ENCODE assay signal across 32 mouse cellular contexts in genomic region chr4:108436225-108436624, GRCm38 (mm10). TPM values are rescaled to one million over a fixed set of nuclear protein-coding genes. Genes with fewer than 3 reads are reported as not detected.
DNase-seq lines count a peak whose midpoint lies in the region; ATAC-seq and TF ChIP-seq lines count a peak whose summit lies in the region.
"Had no signal": no experiment of that assay in that cellular context is flagged by ENCODE, and none has a peak within 500 bp of the region (broad histone marks: within the 10 kb centered on the region; RNA-seq: fewer than 3 reads in every experiment).

No protein-coding gene starts in this region.

- intact Hi-C loops in left cerebral cortex, postnatal 36 days (cut with DNase I) = no loop called here

- H3K4me3 ChIP-seq in liver, embryonic 13.5 days (replicated peaks) = no peak overlapping the region
- no peak overlapping the region for H3K4me3 ChIP-seq in liver, embryonic 11.5 days (ENCODE audit: low read depth, low read length)
- H3K4me3 ChIP-seq in midbrain, embryonic 11.5 days (ENCODE audit: low read depth, low read length) = no peak overlapping the region
- H3K4me3 ChIP-seq in midbrain, postnatal 0 days (ENCODE audit: low read depth, low read length) = no peak overlapping the region
- H3K4me3 ChIP-seq in limb, embryonic 13.5 days = no peak overlapping the region
- H3K4me3 ChIP-seq: embryonic facial prominence, embryonic 13.5 days; forebrain, embryonic 10.5 days; forebrain, embryonic 15.5 days; heart, adult 2 months; kidney, embryonic 15.5 days; limb, embryonic 12.5 days; midbrain, embryonic 15.5 days had no signal

- 64% methylated on average over 1 of the region's 1 CpGs for WGBS in liver, embryonic 13.5 days (ENCODE audit: insufficient replicate concordance)
- 67% methylated on average over 1 of the region's 1 CpGs for WGBS in liver, embryonic 11.5 days
- 83% methylated on average over 1 of the region's 1 CpGs for WGBS in midbrain, embryonic 11.5 days
- WGBS in midbrain, postnatal 0 days = 73% methylated on average over 1 of the region's 1 CpGs
- 46% methylated on average over 1 of the region's 1 CpGs for WGBS in limb, embryonic 13.5 days

- H3K36me3 ChIP-seq in liver, embryonic 13.5 days = no peaks in the 10 kb centered on the region
- no peaks in the 10 kb centered on the region for H3K36me3 ChIP-seq in liver, embryonic 11.5 days (ENCODE audit: control insufficient read depth, insufficient read depth, low read length)
- no peaks in the 10 kb centered on the region for H3K36me3 ChIP-seq in midbrain, embryonic 11.5 days (ENCODE audit: control insufficient read depth, insufficient read depth, low read length)
- H3K36me3 ChIP-seq in midbrain, postnatal 0 days (ENCODE audit: insufficient read depth, low read length) = no peaks in the 10 kb centered on the region
- H3K36me3 ChIP-seq in limb, embryonic 13.5 days = no peaks in the 10 kb centered on the region
- H3K36me3 ChIP-seq: embryonic facial prominence, embryonic 13.5 days; forebrain, embryonic 10.5 days; forebrain, embryonic 15.5 days; kidney, embryonic 15.5 days; limb, embryonic 12.5 days; midbrain, embryonic 15.5 days had no signal

- H3K4me1 ChIP-seq in liver, embryonic 13.5 days (replicated peaks) = peaks cover 19% of the 10 kb centered on the region
- H3K4me1 ChIP-seq in liver, embryonic 11.5 days (replicated peaks; ENCODE audit: control insufficient read depth, insufficient read depth, low read length) = peaks cover 12% of the 10 kb centered on the region
- peaks cover 10% of the 10 kb centered on the region for H3K4me1 ChIP-seq in midbrain, embryonic 11.5 days (ENCODE audit: control insufficient read depth, insufficient read depth, low read length)
- peaks cover 5% of the 10 kb centered on the region; the same call in 1 of the 2 replicates for H3K4me1 ChIP-seq in midbrain, postnatal 0 days (ENCODE audit: insufficient read depth, low read length)
- peaks cover 50% of the 10 kb centered on the region for H3K4me1 ChIP-seq in limb, embryonic 13.5 days

- ATAC-seq in liver, embryonic 13.5 days (ENCODE audit: low read depth) = 0 out of 2 replicates have a peak, but pooled peaks have one; percentile 45
- ATAC-seq in liver, embryonic 11.5 days (replicated peaks; ENCODE audit: low FRiP score) = no peak
- ATAC-seq in midbrain, embryonic 11.5 days (ENCODE audit: low FRiP score) = no peak
- no peak for ATAC-seq in midbrain, postnatal 0 days (ENCODE audit: low FRiP score)
- ATAC-seq in limb, embryonic 13.5 days (ENCODE audit: low FRiP score, low read depth) = no peak
- ATAC-seq: CD4-positive, CD25-positive, alpha-beta regulatory T cell, adult 4 months; forebrain, embryonic 15.5 days; hindbrain, embryonic 16.5 days; midbrain, embryonic 15.5 days had no signal

- no peak overlapping the region for H3K9ac ChIP-seq in liver, embryonic 13.5 days
- no peak overlapping the region for H3K9ac ChIP-seq in liver, embryonic 11.5 days (ENCODE audit: low read depth, low read length)
- H3K9ac ChIP-seq in midbrain, embryonic 11.5 days (ENCODE audit: low read length) = no peak overlapping the region
- H3K9ac ChIP-seq in midbrain, postnatal 0 days (replicated peaks; ENCODE audit: low read length, poor library complexity, severe bottlenecking) = no peak overlapping the region
- no peak overlapping the region for H3K9ac ChIP-seq in limb, embryonic 13.5 days
- H3K9ac ChIP-seq: embryonic facial prominence, embryonic 13.5 days; forebrain, embryonic 15.5 days; kidney, embryonic 15.5 days; limb, embryonic 12.5 days; midbrain, embryonic 15.5 days had no signal

- peaks cover 15% of the 10 kb centered on the region; the same call in 1 of the 2 replicates for H3K27me3 ChIP-seq in liver, embryonic 13.5 days
- H3K27me3 ChIP-seq in liver, embryonic 11.5 days (replicated peaks; ENCODE audit: control insufficient read depth, insufficient read depth, low read length) = no peaks in the 10 kb centered on the region
- no peaks in the 10 kb centered on the region for H3K27me3 ChIP-seq in midbrain, embryonic 11.5 days (ENCODE audit: control insufficient read depth, insufficient read depth, low read length)
- no peaks in the 10 kb centered on the region for H3K27me3 ChIP-seq in midbrain, postnatal 0 days (ENCODE audit: insufficient read depth, low read length)
- H3K27me3 ChIP-seq in limb, embryonic 13.5 days = no peaks in the 10 kb centered on the region
- H3K27me3 ChIP-seq: embryonic facial prominence, embryonic 13.5 days; forebrain, embryonic 15.5 days; kidney, embryonic 15.5 days; limb, embryonic 12.5 days; midbrain, embryonic 15.5 days had no signal

- TF ChIP-seq CTCF in midbrain, postnatal 0 days (IDR thresholded peaks at IDR 0.05) = no peak

- no peaks in the 10 kb centered on the region for H3K9me3 ChIP-seq in liver, embryonic 13.5 days (replicated peaks)
- no peaks in the 10 kb centered on the region for H3K9me3 ChIP-seq in liver, embryonic 11.5 days (ENCODE audit: control insufficient read depth, low read length)
- no peaks in the 10 kb centered on the region for H3K9me3 ChIP-seq in midbrain, embryonic 11.5 days (ENCODE audit: control insufficient read depth, low read length)
- H3K9me3 ChIP-seq in midbrain, postnatal 0 days (ENCODE audit: low read length) = no peaks in the 10 kb centered on the region
- H3K9me3 ChIP-seq in limb, embryonic 13.5 days = no peaks in the 10 kb centered on the region
- H3K9me3 ChIP-seq: embryonic facial prominence, embryonic 13.5 days; forebrain, embryonic 10.5 days; forebrain, embryonic 15.5 days; kidney, embryonic 15.5 days; limb, embryonic 12.5 days; midbrain, embryonic 15.5 days had no signal

- 0 out of 2 replicates have a peak overlapping the region, but pooled peaks have one; percentile 17 for H3K27ac ChIP-seq in liver, embryonic 13.5 days
- H3K27ac ChIP-seq in liver, embryonic 11.5 days (ENCODE audit: low read depth, low read length) = no peak overlapping the region
- H3K27ac ChIP-seq in midbrain, embryonic 11.5 days (ENCODE audit: low read depth, low read length) = no peak overlapping the region
- no peak overlapping the region for H3K27ac ChIP-seq in midbrain, postnatal 0 days (ENCODE audit: low read depth, low read length)
- H3K27ac ChIP-seq in limb, embryonic 13.5 days = peak overlapping the region; percentile 8; the same call in 1 of the 2 replicates
- H3K27ac ChIP-seq: embryonic facial prominence, embryonic 13.5 days; forebrain, embryonic 10.5 days; forebrain, embryonic 15.5 days; heart, adult 2 months; kidney, embryonic 15.5 days; midbrain, embryonic 15.5 days had no signal

- DNase-seq in liver, embryonic 13.5 days = no peak
- no peak for DNase-seq in liver, embryonic 11.5 days (ENCODE audit: low spot score)
- DNase-seq in midbrain, embryonic 11.5 days (ENCODE audit: low spot score, missing footprints) = peak; percentile 68
- no peak for DNase-seq in midbrain, postnatal 0 days (ENCODE audit: low spot score)
- DNase-seq in gastrocnemius, postnatal 4 days (ENCODE audit: low spot score in 2 of 2) = no peak
- DNase-seq in left cerebral cortex, postnatal 36 days (ENCODE audit: low spot score in 2 of 2) = no peak
- DNase-seq: adrenal gland, postnatal 14 days; cerebellum, adult 11 months; cerebellum, adult 9-11 months; embryo, embryonic 11 days; gastrocnemius, postnatal 25 days; heart, adult 2 months; heart, postnatal 14 days; kidney, adult 18-20 months; kidney, postnatal 25 days; right cerebral cortex, postnatal 4 days; thymus, postnatal 14 days had no signal

- no peak overlapping the region for H3K4me2 ChIP-seq in liver, embryonic 13.5 days
- H3K4me2 ChIP-seq in liver, embryonic 11.5 days = no peak overlapping the region
- no peak overlapping the region for H3K4me2 ChIP-seq in midbrain, embryonic 11.5 days
- no peak overlapping the region for H3K4me2 ChIP-seq in midbrain, postnatal 0 days (ENCODE audit: low read depth, low read length, poor library complexity, severe bottlenecking)
- H3K4me2 ChIP-seq in limb, embryonic 13.5 days (replicated peaks) = no peak overlapping the region
- H3K4me2 ChIP-seq: embryonic facial prominence, embryonic 13.5 days; forebrain, embryonic 15.5 days; kidney, embryonic 15.5 days; limb, embryonic 12.5 days; midbrain, embryonic 15.5 days had no signal

RNA-seq across cellular contexts. Expression of gene Tut4, which starts 23.0 kb away (rescaled TPM):
- polyA plus RNA-seq in liver, embryonic 13.5 days (2015; fragmentation: Nextera tagmentation; extraction: Ambion mirVana) = 19.2 and 23.1 TPM in 2 replicates
- polyA plus RNA-seq in liver, embryonic 11.5 days (2014; fragmentation: Nextera tagmentation; extraction: Ambion mirVana) = 39.1 and 49.7 TPM in 2 replicates
- polyA plus RNA-seq in midbrain, embryonic 11.5 days (2014; fragmentation: Nextera tagmentation; extraction: Ambion mirVana) = 61.9 and 66.9 TPM in 2 replicates
- 52.2 and 96.4 TPM in 2 replicates for total RNA-seq in midbrain, postnatal 0 days (2014; rRNA removed)
- 36.4 and 45.7 TPM in 2 replicates for polyA plus RNA-seq in midbrain, postnatal 0 days (2015; fragmentation: Nextera tagmentation; extraction: Ambion mirVana)
- polyA plus RNA-seq in limb, embryonic 13.5 days (2015; fragmentation: Nextera tagmentation; extraction: Ambion mirVana) = 113 and 124 TPM in 2 replicates
- 10 to 100 TPM; 39.6 to 42.8 TPM for total RNA-seq in gastrocnemius, postnatal 4 days (2021)
- 10 to 100 TPM; 31.6 to 51.9 TPM for total RNA-seq in left cerebral cortex, postnatal 36 days (2021)

RNA-seq across cellular contexts. Expression of gene Gpx7, which starts 29.5 kb away (rescaled TPM):
- polyA plus RNA-seq in liver, embryonic 13.5 days (2015; fragmentation: Nextera tagmentation; extraction: Ambion mirVana) = 10.4 and 12.4 TPM in 2 replicates
- polyA plus RNA-seq in liver, embryonic 11.5 days (2014; fragmentation: Nextera tagmentation; extraction: Ambion mirVana) = 21.5 and 21.8 TPM in 2 replicates
- polyA plus RNA-seq in midbrain, embryonic 11.5 days (2014; fragmentation: Nextera tagmentation; extraction: Ambion mirVana) = 50.8 and 52.4 TPM in 2 replicates
- 27.7 and 52.2 TPM in 2 replicates for total RNA-seq in midbrain, postnatal 0 days (2014; rRNA removed)
- 35.1 and 37.5 TPM in 2 replicates for polyA plus RNA-seq in midbrain, postnatal 0 days (2015; fragmentation: Nextera tagmentation; extraction: Ambion mirVana)
- 88.5 and 89.8 TPM in 2 replicates for polyA plus RNA-seq in limb, embryonic 13.5 days (2015; fragmentation: Nextera tagmentation; extraction: Ambion mirVana)
- total RNA-seq in gastrocnemius, postnatal 4 days (2021) = 10 to 100 TPM; 38.8 to 41.9 TPM
- 1 to 10 TPM; 4.6 to 6.8 TPM for total RNA-seq in left cerebral cortex, postnatal 36 days (2021)

RNA-seq across cellular contexts. Expression of gene Shisal2a, which starts 53.1 kb away (rescaled TPM):
- polyA plus RNA-seq in liver, embryonic 13.5 days (2015; fragmentation: Nextera tagmentation; extraction: Ambion mirVana) = 0.20 and 0.53 TPM in 2 replicates
- 1.0 and 1.9 TPM in 2 replicates for polyA plus RNA-seq in liver, embryonic 11.5 days (2014; fragmentation: Nextera tagmentation; extraction: Ambion mirVana)
- polyA plus RNA-seq in midbrain, embryonic 11.5 days (2014; fragmentation: Nextera tagmentation; extraction: Ambion mirVana) = 1.6 and 2.4 TPM in 2 replicates
- 0.49 and 5.5 TPM in 2 replicates for total RNA-seq in midbrain, postnatal 0 days (2014; rRNA removed)
- 12.6 and 15.5 TPM in 2 replicates for polyA plus RNA-seq in midbrain, postnatal 0 days (2015; fragmentation: Nextera tagmentation; extraction: Ambion mirVana)
- polyA plus RNA-seq in limb, embryonic 13.5 days (2015; fragmentation: Nextera tagmentation; extraction: Ambion mirVana) = 7.0 and 7.4 TPM in 2 replicates
- total RNA-seq in gastrocnemius, postnatal 4 days (2021) = not detected
- total RNA-seq in left cerebral cortex, postnatal 36 days (2021) = not detected
- total RNA-seq: gastrocnemius, adult 18-20 months; gastrocnemius, postnatal 25 days; heart, adult 2 months; heart, postnatal 14 days; layer of hippocampus, adult 18-20 months; layer of hippocampus, postnatal 25 days; neutrophil, adult 5-6 weeks had no signal
- polyA plus RNA-seq: CD4-positive, CD25-positive, alpha-beta regulatory T cell, adult 4 months; heart, adult 2 months; spleen, adult 2 months; urinary bladder, adult 2 months had no signal

Comparison
In these comparisons a context has a peak if more than half of its experiments do, and no peak if none do; other contexts are left out.
1. H3K27ac ChIP-seq: peak in liver, embryonic 13.5 days (single experiment) and limb, embryonic 13.5 days (single experiment); none in liver, embryonic 11.5 days (single experiment), midbrain, embryonic 11.5 days (single experiment) and midbrain, postnatal 0 days (single experiment).